Comparison of ENCODE assay signal across 8 mouse cellular contexts in the genomic region with DNA sequence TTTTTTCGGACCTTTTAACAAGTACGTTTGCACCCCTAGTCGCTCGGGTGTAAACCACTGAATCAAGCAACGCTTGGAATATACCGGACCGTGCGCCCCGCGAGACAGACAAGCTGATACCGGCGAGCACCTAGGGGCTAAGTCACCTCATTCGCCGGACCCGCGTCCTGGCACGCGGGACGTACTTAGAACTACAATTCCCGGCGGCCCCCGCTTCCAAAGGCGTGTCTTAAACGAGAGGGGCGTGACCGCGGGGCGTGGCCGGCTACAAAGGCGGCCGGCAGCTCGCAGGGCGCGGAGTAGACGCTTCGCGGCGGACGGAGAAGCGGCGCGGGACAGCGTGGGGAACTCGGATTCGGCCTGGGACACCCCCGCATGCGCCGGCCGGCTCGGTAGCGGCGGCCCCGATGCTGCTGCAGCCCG. TPM values are rescaled to one million over a fixed set of nuclear protein-coding genes. Genes with fewer than 3 reads are reported as not detected.
A peak's percentile ranks its signal among the peaks of the same experiment; 100 is the strongest.
DNase-seq lines count a peak whose midpoint lies in the region; ATAC-seq lines count a peak whose summit lies in the region.

No protein-coding gene starts in this region.

- H3K27me3 ChIP-seq in hindbrain, embryonic 16.5 days (replicated peaks; ENCODE audit: control insufficient read depth, insufficient read depth, low read length) = peaks cover 3% of the 10 kb centered on the region

- WGBS in hindbrain, embryonic 16.5 days = 0% methylated on average over 34 of the region's 54 CpGs

- peaks cover 42% of the 10 kb centered on the region for H3K4me1 ChIP-seq in hindbrain, embryonic 16.5 days (ENCODE audit: control insufficient read depth, insufficient read depth, low read depth, low read length)

- peak overlapping the region; percentile 80 for H3K9ac ChIP-seq in hindbrain, embryonic 16.5 days (ENCODE audit: low read depth, low read length)

- peak; percentile 87 for ATAC-seq in hindbrain, embryonic 16.5 days

- no peak overlapping the region for H3K27ac ChIP-seq in hindbrain, embryonic 16.5 days (ENCODE audit: low read depth, low read length)

- H3K4me2 ChIP-seq in hindbrain, embryonic 16.5 days (ENCODE audit: low read length) = peak overlapping the region; percentile 83

- no peaks in the 10 kb centered on the region for H3K36me3 ChIP-seq in hindbrain, embryonic 16.5 days (ENCODE audit: control insufficient read depth, insufficient read depth, low read length)

- H3K9me3 ChIP-seq in hindbrain, embryonic 16.5 days (ENCODE audit: control insufficient read depth, low read length) = no peaks in the 10 kb centered on the region

- peak overlapping the region; percentile 76 for H3K4me3 ChIP-seq in hindbrain, embryonic 16.5 days (ENCODE audit: low read length)

- peak; percentile 97 for DNase-seq in ZHBTc4 (ENCODE audit: low read depth, low spot score)
- peak; percentile 78 to 90 for DNase-seq in cerebellum, postnatal 4 days (ENCODE audit: low spot score in 2 of 2)
- peak; percentile 95 for DNase-seq in gastrocnemius, adult 18-20 months (ENCODE audit: low spot score)
- peak; percentile 90 to 91 for DNase-seq in left cerebral cortex, adult 18-20 months (ENCODE audit: low spot score in 2 of 2)
- peak; percentile 93 to 94 for DNase-seq in lung, postnatal 4 days
- DNase-seq in retina, postnatal 1 day = peak; percentile 93
- peak; percentile 98 for DNase-seq in thymus, postnatal 4 days

RNA-seq across cellular contexts. Expression of a gene that starts 1.3 kb away (rescaled TPM):
- 100 to 1,000 TPM; 225 to 230 TPM for total RNA-seq in gastrocnemius, adult 18-20 months (2021)
- polyA plus RNA-seq in hindbrain, embryonic 16.5 days (2015; fragmentation: Nextera tagmentation; extraction: Ambion mirVana) = 10.0 and 15.4 TPM in 2 replicates
- 1 to 10 TPM; 3.4 to 3.9 TPM for total RNA-seq in left cerebral cortex, adult 18-20 months (2021)

RNA-seq across cellular contexts. Expression of a gene that starts 21.7 kb away (rescaled TPM):
- 10 to 100 TPM; 11.0 to 11.2 TPM for total RNA-seq in gastrocnemius, adult 18-20 months (2021)
- polyA plus RNA-seq in hindbrain, embryonic 16.5 days (2015; fragmentation: Nextera tagmentation; extraction: Ambion mirVana) = 106 and 116 TPM in 2 replicates
- 10 to 100 TPM; 55.2 to 61.0 TPM for total RNA-seq in left cerebral cortex, adult 18-20 months (2021)

RNA-seq across cellular contexts. Expression of a gene that starts 44.1 kb away (rescaled TPM):
- total RNA-seq in gastrocnemius, adult 18-20 months (2021) = not detected
- 1.2 and 1.8 TPM in 2 replicates for polyA plus RNA-seq in hindbrain, embryonic 16.5 days (2015; fragmentation: Nextera tagmentation; extraction: Ambion mirVana)
- total RNA-seq in left cerebral cortex, adult 18-20 months (2021) = under 1 TPM; 0.23 to 0.28 TPM

Comparison
In these comparisons a context has a peak if more than half of its experiments do, and no peak if none do; other contexts are left out.
1. RNA of a gene that starts 1.3 kb away (total RNA-seq): 225 to 230 TPM in gastrocnemius, adult 18-20 months; 3.4 to 3.9 TPM in left cerebral cortex, adult 18-20 months; every median in the first group is over 10 times any median in the second.
2. RNA of a gene that starts 21.7 kb away (total RNA-seq): 55.2 to 61.0 TPM in left cerebral cortex, adult 18-20 months; 11.0 to 11.2 TPM in gastrocnemius, adult 18-20 months; every median in the first group is over 4 times any median in the second.
3. Peak in every context shown above with its lines, with median percentiles within 50 percentile points of each other: DNase-seq.